ENCODE assay signal across 9 mouse cellular contexts in genomic region chr4:138561986-138562385, GRCm38 (mm10).
DNase-seq lines count a peak whose midpoint lies in the region; ATAC-seq lines count a peak whose summit lies in the region.
"Had no signal": no experiment of that assay in that cellular context is flagged by ENCODE, and none has a peak within 500 bp of the region (broad histone marks: within the 10 kb centered on the region; RNA-seq: fewer than 3 reads in every experiment).

No protein-coding gene starts in this region.

- no peaks in the 10 kb centered on the region for H3K9me3 ChIP-seq in hindbrain, embryonic 15.5 days
- H3K9me3 ChIP-seq: liver, embryonic 15.5 days had no signal

- H3K9ac ChIP-seq in hindbrain, embryonic 15.5 days: no peak overlapping the region
- H3K9ac ChIP-seq: liver, embryonic 15.5 days had no signal

- peaks cover 4% of the 10 kb centered on the region for H3K4me1 ChIP-seq in hindbrain, embryonic 15.5 days (replicated peaks)
- H3K4me1 ChIP-seq: liver, embryonic 15.5 days had no signal

- H3K27me3 ChIP-seq in hindbrain, embryonic 15.5 days: no peaks in the 10 kb centered on the region

- no peak overlapping the region for H3K27ac ChIP-seq in hindbrain, embryonic 15.5 days (replicated peaks)
- H3K27ac ChIP-seq: liver, embryonic 15.5 days had no signal

- no peak overlapping the region for H3K4me2 ChIP-seq in hindbrain, embryonic 15.5 days
- H3K4me2 ChIP-seq: liver, embryonic 15.5 days had no signal

- 8% methylated on average over 8 of the region's 8 CpGs for WGBS in hindbrain, embryonic 15.5 days

- H3K36me3 ChIP-seq in hindbrain, embryonic 15.5 days: no peaks in the 10 kb centered on the region
- H3K36me3 ChIP-seq: liver, embryonic 15.5 days had no signal

- DNase-seq in T-cell, adult 2 months (ENCODE audit: low spot score): peak; percentile 32
- DNase-seq in cerebellum, adult 9-11 months: peak; percentile 75
- DNase-seq in frontal cortex, postnatal 14 days (ENCODE audit: low spot score in 2 of 2): peak; percentile 77 to 83
- DNase-seq in layer of hippocampus, postnatal 25 days (ENCODE audit: extremely low spot score in 1 of 2, low spot score in 1 of 2): peak; percentile 78 to 97
- DNase-seq in right cerebral cortex, postnatal 36 days (ENCODE audit: low spot score in 2 of 2): peak; percentile 78 to 81

- no peak overlapping the region for H3K4me3 ChIP-seq in hindbrain, embryonic 15.5 days
- H3K4me3 ChIP-seq: liver, embryonic 15.5 days had no signal

- ATAC-seq in hindbrain, embryonic 15.5 days (ENCODE audit: low FRiP score, low read depth): peak; percentile 85
- ATAC-seq in megakaryocyte-erythroid progenitor cell, adult 5-6 weeks (replicated peaks; ENCODE audit: low FRiP score, low TSS enrichment, poor library complexity, severe bottlenecking): peak; percentile 57; the same call in 1 of the 2 replicates
- ATAC-seq in megakaryocyte, adult 5-6 weeks (ENCODE audit: poor library complexity, severe bottlenecking): no peak

Comparison
In these comparisons a context has a peak if more than half of its experiments do, and no peak if none do; other contexts are left out.
1. DNase-seq: peak in every context shown above with its lines; median percentile 88 in layer of hippocampus, postnatal 25 days; 80 in frontal cortex, postnatal 14 days; 80 in right cerebral cortex, postnatal 36 days; 75 in cerebellum, adult 9-11 months; 32 in T-cell, adult 2 months.